Mouse (Mus musculus) cerebellum, adult 2 months (tissue): ENCODE results near the gene Emp3.

Source experiments
- CTCF ChIP-seq: fragments of 200-500 bp; IDR thresholded peaks from 2 replicates; pipeline ENCODE4 v1.5.1; 2011; ENCODE audit warnings: low read depth, mild to moderate bottlenecking, control low read depth, low read length, moderate library complexity, borderline replicate concordance; ENCODE audit not compliant: insufficient read depth
- POLR2A ChIP-seq: fragments of 200-500 bp; IDR thresholded peaks from 2 replicates; pipeline ENCODE4 v1.6.1; 2011; ENCODE audit warnings: low read length, control low read depth, borderline replicate concordance; ENCODE audit not compliant: insufficient read depth

GRCm38 (mm10) chr7:45916056-45917003 is 4.9 kb downstream of the Emp3 start:
- no peak for TF ChIP-seq POLR2A
- TF ChIP-seq CTCF: no peak
